Mouse (Mus musculus): ENCODE data around the gene Tspan4. TPM values are rescaled to one million over a fixed set of nuclear protein-coding genes. Genes with fewer than 3 reads are reported as not detected.

Gene Tspan4
- polyA plus RNA-seq, 1 experiment from 2014 or later, result 55.7 TPM

GRCm38 (mm10) chr7:141438201-141438968 lies 36.7 kb upstream of the Tspan4 start:
- Histone ChIP-seq H3K9me3 (ENCODE audit: control insufficient read depth, low read length) (no peaks in the 10 kb centered on the region), H3K4me2 (ENCODE audit: low read depth, low read length) (no peak overlapping the region), H3K4me1 (ENCODE audit: control insufficient read depth, insufficient read depth, low read length) (peaks cover 37% of the 10 kb centered on the region), H3K9ac (replicated peaks; ENCODE audit: low read depth, low read length) (no peak overlapping the region), H3K36me3 (ENCODE audit: control insufficient read depth, insufficient read depth, low read length) (no peaks in the 10 kb centered on the region), H3K27me3 (ENCODE audit: control insufficient read depth, insufficient read depth, low read length) (no peaks in the 10 kb centered on the region), H3K27ac (ENCODE audit: low read depth, low read length) (no peak overlapping the region), H3K4me3 (ENCODE audit: low read depth, low read length) (no peak overlapping the region)
- WGBS, result 95% methylated on average over 12 of the region's 12 CpGs
- no peak for ATAC-seq (ENCODE audit: low read depth)

GRCm38 (mm10) chr7:141439140-141439679 lies 35.8 kb upstream of the Tspan4 start:
- H3K36me3 ChIP-seq (ENCODE audit: control insufficient read depth, insufficient read depth, low read length), result no peaks in the 10 kb centered on the region
- no peak for ATAC-seq (ENCODE audit: low read depth)
- H3K9me3 ChIP-seq (ENCODE audit: control insufficient read depth, low read length), result no peaks in the 10 kb centered on the region
- no peak overlapping the region for H3K9ac ChIP-seq (replicated peaks; ENCODE audit: low read depth, low read length)
- no peak overlapping the region for H3K4me3 ChIP-seq (ENCODE audit: low read depth, low read length)
- H3K27ac ChIP-seq (ENCODE audit: low read depth, low read length), result no peak overlapping the region
- no peak overlapping the region for H3K4me2 ChIP-seq (ENCODE audit: low read depth, low read length)
- WGBS, result 97% methylated on average over 10 of the region's 10 CpGs
- H3K27me3 ChIP-seq (ENCODE audit: control insufficient read depth, insufficient read depth, low read length), result no peaks in the 10 kb centered on the region
- H3K4me1 ChIP-seq (ENCODE audit: control insufficient read depth, insufficient read depth, low read length), result peaks cover 31% of the 10 kb centered on the region; the same call in 1 of the 2 replicates

- peaks cover 27% of the 10 kb centered on the region; the same call in 1 of the 2 replicates for H3K4me1 ChIP-seq (ENCODE audit: control insufficient read depth, insufficient read depth, low read length)
- 93% methylated on average over 11 of the region's 11 CpGs for WGBS
- H3K27me3 ChIP-seq (ENCODE audit: control insufficient read depth, insufficient read depth, low read length), result no peaks in the 10 kb centered on the region
- H3K4me3 ChIP-seq (ENCODE audit: low read depth, low read length), result no peak overlapping the region
- no peaks in the 10 kb centered on the region for H3K9me3 ChIP-seq (ENCODE audit: control insufficient read depth, low read length)
- H3K27ac ChIP-seq (ENCODE audit: low read depth, low read length), result no peak overlapping the region
- no peak for ATAC-seq (ENCODE audit: low read depth)
- no peak overlapping the region for H3K4me2 ChIP-seq (ENCODE audit: low read depth, low read length)
- H3K9ac ChIP-seq (replicated peaks; ENCODE audit: low read depth, low read length), result no peak overlapping the region
- no peaks in the 10 kb centered on the region for H3K36me3 ChIP-seq (ENCODE audit: control insufficient read depth, insufficient read depth, low read length)
Measured at GRCm38 (mm10) chr7:141439811-141440210, 35.2 kb upstream of the Tspan4 start.

- ATAC-seq (ENCODE audit: low read depth), result no peak
- H3K9ac ChIP-seq (replicated peaks; ENCODE audit: low read depth, low read length), result no peak overlapping the region
Measured at GRCm38 (mm10) chr7:141440613-141441012, 34.4 kb upstream of the Tspan4 start.

GRCm38 (mm10) chr7:141441460-141441859 lies 33.6 kb upstream of the Tspan4 start:
- Histone ChIP-seq H3K27me3 (ENCODE audit: control insufficient read depth, insufficient read depth, low read length) (no peaks in the 10 kb centered on the region), H3K4me2 (ENCODE audit: low read depth, low read length) (no peak overlapping the region), H3K4me1 (ENCODE audit: control insufficient read depth, insufficient read depth, low read length) (peaks cover 13% of the 10 kb centered on the region; the same call in 1 of the 2 replicates), H3K36me3 (ENCODE audit: control insufficient read depth, insufficient read depth, low read length) (no peaks in the 10 kb centered on the region), H3K9me3 (ENCODE audit: control insufficient read depth, low read length) (no peaks in the 10 kb centered on the region), H3K27ac (ENCODE audit: low read depth, low read length) (no peak overlapping the region), H3K9ac (replicated peaks; ENCODE audit: low read depth, low read length) (no peak overlapping the region), H3K4me3 (ENCODE audit: low read depth, low read length) (no peak overlapping the region)
- 96% methylated on average over 9 of the region's 9 CpGs for WGBS
- no peak for ATAC-seq (ENCODE audit: low read depth)

More at GRCm38 (mm10) chr7:141440613-141441012, 34.4 kb upstream of the Tspan4 start:
- H3K4me1 ChIP-seq (ENCODE audit: control insufficient read depth, insufficient read depth, low read length), result peaks cover 22% of the 10 kb centered on the region; the same call in 1 of the 2 replicates
- no peak overlapping the region for H3K4me3 ChIP-seq (ENCODE audit: low read depth, low read length)
- H3K36me3 ChIP-seq (ENCODE audit: control insufficient read depth, insufficient read depth, low read length), result no peaks in the 10 kb centered on the region
- WGBS, result 23% methylated on average over 6 of the region's 6 CpGs
- no peak overlapping the region for H3K27ac ChIP-seq (ENCODE audit: low read depth, low read length)
- no peaks in the 10 kb centered on the region for H3K27me3 ChIP-seq (ENCODE audit: control insufficient read depth, insufficient read depth, low read length)
- H3K4me2 ChIP-seq (ENCODE audit: low read depth, low read length), result no peak overlapping the region
- no peaks in the 10 kb centered on the region for H3K9me3 ChIP-seq (ENCODE audit: control insufficient read depth, low read length)

- no peak overlapping the region for H3K9ac ChIP-seq (replicated peaks; ENCODE audit: low read depth, low read length)
- H3K4me2 ChIP-seq (ENCODE audit: low read depth, low read length), result no peak overlapping the region
- 94% methylated on average over 13 of the region's 13 CpGs for WGBS
- no peaks in the 10 kb centered on the region for H3K36me3 ChIP-seq (ENCODE audit: control insufficient read depth, insufficient read depth, low read length)
- no peak overlapping the region for H3K27ac ChIP-seq (ENCODE audit: low read depth, low read length)
- peaks cover 9% of the 10 kb centered on the region; the same call in 1 of the 2 replicates for H3K4me1 ChIP-seq (ENCODE audit: control insufficient read depth, insufficient read depth, low read length)
- H3K27me3 ChIP-seq (ENCODE audit: control insufficient read depth, insufficient read depth, low read length), result no peaks in the 10 kb centered on the region
- ATAC-seq (ENCODE audit: low read depth), result no peak
- H3K9me3 ChIP-seq (ENCODE audit: control insufficient read depth, low read length), result no peaks in the 10 kb centered on the region
- no peak overlapping the region for H3K4me3 ChIP-seq (ENCODE audit: low read depth, low read length)
Measured at GRCm38 (mm10) chr7:141442199-141442598, 32.8 kb upstream of the Tspan4 start.

GRCm38 (mm10) chr7:141443081-141443821 lies 31.8 kb upstream of the Tspan4 start:
- Histone ChIP-seq H3K27ac (ENCODE audit: low read depth, low read length) (no peak overlapping the region), H3K9ac (replicated peaks; ENCODE audit: low read depth, low read length) (peak overlapping the region; percentile 0; the same call in 1 of the 2 replicates), H3K4me2 (ENCODE audit: low read depth, low read length) (peak overlapping the region; percentile 51), H3K4me1 (ENCODE audit: control insufficient read depth, insufficient read depth, low read length) (peaks cover 11% of the 10 kb centered on the region; the same call in 1 of the 2 replicates), H3K27me3 (ENCODE audit: control insufficient read depth, insufficient read depth, low read length) (no peaks in the 10 kb centered on the region), H3K9me3 (ENCODE audit: control insufficient read depth, low read length) (no peaks in the 10 kb centered on the region), H3K4me3 (ENCODE audit: low read depth, low read length) (peak overlapping the region; percentile 15), H3K36me3 (ENCODE audit: control insufficient read depth, insufficient read depth, low read length) (no peaks in the 10 kb centered on the region)
- WGBS, result 31% methylated on average over 12 of the region's 12 CpGs
- no peak for ATAC-seq (ENCODE audit: low read depth)

- Histone ChIP-seq H3K4me1 (ENCODE audit: control insufficient read depth, insufficient read depth, low read length) (peaks cover 17% of the 10 kb centered on the region; the same call in 1 of the 2 replicates), H3K27ac (ENCODE audit: low read depth, low read length) (no peak within 1 kb of the TSS), H3K9ac (replicated peaks; ENCODE audit: low read depth, low read length) (peak within 1 kb of the TSS; percentile 0; the same call in 1 of the 2 replicates), H3K9me3 (ENCODE audit: control insufficient read depth, low read length) (no peaks in the 10 kb centered on the region), H3K4me2 (ENCODE audit: low read depth, low read length) (peak within 1 kb of the TSS; percentile 51), H3K36me3 (ENCODE audit: control insufficient read depth, insufficient read depth, low read length) (peaks cover 4% of the 10 kb centered on the region; the same call in 1 of the 2 replicates), H3K4me3 (ENCODE audit: low read depth, low read length) (peak within 1 kb of the TSS; percentile 15), H3K27me3 (ENCODE audit: control insufficient read depth, insufficient read depth, low read length) (no peaks in the 10 kb centered on the region)
- ATAC-seq (ENCODE audit: low read depth), result no peak
- WGBS, result 0% methylated on average over 25 of the region's 25 CpGs
Measured at GRCm38 (mm10) chr7:141443828-141444237, 31.2 kb upstream of the Tspan4 start, which contains the start of gene Pidd1. Pidd1 (minus strand) TSS chr7:141444025.
